Mouse (Mus musculus) bone marrow, adult 2 months (tissue): Measurements from ENCODE around the gene Map4k5.

Experiments
- CTCF ChIP-seq: fragments of 200-500 bp; IDR thresholded peaks from 2 replicates; pipeline ENCODE4 v1.5.1; 2011; ENCODE audit warnings: low read length, control low read depth; ENCODE audit not compliant: control insufficient read depth, insufficient read depth
- POLR2A ChIP-seq: fragments of 200-500 bp; IDR thresholded peaks from 2 replicates; pipeline ENCODE4 v1.6.1; 2011; ENCODE audit warnings: low read depth, mild to moderate bottlenecking, control low read depth, low read length, borderline replicate concordance; ENCODE audit not compliant: control insufficient read depth

DNA sequence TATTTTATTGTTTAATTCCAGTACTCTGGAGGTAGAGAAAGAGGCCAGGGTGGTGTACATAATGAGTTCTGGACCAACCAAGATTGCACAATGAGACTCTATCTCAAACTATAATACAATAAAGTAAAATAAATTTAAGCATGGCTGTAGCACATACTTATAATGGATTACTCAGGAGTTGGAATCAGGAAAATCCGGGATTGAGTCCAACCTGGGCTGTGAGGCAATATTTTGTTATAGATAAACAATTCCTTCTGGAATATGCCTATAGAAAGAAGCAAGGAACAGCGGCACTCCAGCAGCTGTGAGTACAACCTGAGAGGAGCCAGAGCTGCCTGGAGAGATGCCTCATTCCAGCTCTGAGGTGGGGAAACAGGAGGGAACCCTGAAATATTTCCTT lies 12.0 kb upstream of the Map4k5 start:
- TF ChIP-seq POLR2A (no peak), CTCF (no peak)
